Mouse (Mus musculus): Measurements from ENCODE around the gene Bex1.

- TF ChIP-seq MEF2A (IDR thresholded peaks at IDR 0.05; ENCODE audit: borderline replicate concordance, low read depth, low read length) (no peak), CTCF (conservative IDR thresholded peaks at IDR 0.05 in 1 of 2, IDR thresholded peaks at IDR 0.05 in 1 of 2; ENCODE audit: low read depth in 2 of 2, low read length in 2 of 2) (no peak)
Observed at GRCm38 (mm10) chrX:136227768-136228167, 12.5 kb upstream of the Bex1 start.
